Mouse (Mus musculus) heart, embryonic 12.5 days (tissue): ENCODE data around the gene Hist1h3e. TPM values are rescaled to one million over a fixed set of nuclear protein-coding genes. Genes with fewer than 3 reads are reported as not detected.
"Not testable (repeated sequence)": the region's sequence is repeated elsewhere in the genome, so short reads cannot be mapped to it uniquely, and the experiment has no call there.

Experiments used
- ATAC-seq: fragments of 200-750 bp; cut with Nextera tagmentation; 2 replicates; pipeline ENCODE4 v1.8.0; 2017; ENCODE audit warnings: moderate TSS enrichment, moderate library complexity; ENCODE audit not compliant: insufficient number of reproducible peaks, low FRiP score
- H3K27ac ChIP-seq: fragments of 300-500 bp; sonication (generic); 2 replicates; pipeline ENCODE4 v1.5.1; 2016; ENCODE audit warnings: mild to moderate bottlenecking, moderate library complexity; ENCODE audit not compliant: poor library complexity, severe bottlenecking
- H3K27me3 ChIP-seq: fragments of 300-500 bp; sonication (generic); replicated peaks from 2 replicates; pipeline ENCODE4 v1.6.1; 2016; ENCODE audit warnings: mild to moderate bottlenecking, moderate library complexity
- H3K36me3 ChIP-seq: fragments of 300-500 bp; sonication (generic); 2 replicates; pipeline ENCODE4 v1.6.1; 2016; ENCODE audit warnings: mild to moderate bottlenecking, moderate library complexity
- H3K4me1 ChIP-seq: fragments of 300-500 bp; sonication (generic); replicated peaks from 2 replicates; pipeline ENCODE4 v1.6.1; 2016; ENCODE audit warnings: mild to moderate bottlenecking
- H3K4me2 ChIP-seq: fragments of 300-500 bp; sonication (generic); 2 replicates; pipeline ENCODE4 v1.6.1; 2016; ENCODE audit warnings: mild to moderate bottlenecking, moderate library complexity
- H3K4me3 ChIP-seq: fragments of 300-500 bp; sonication (generic); 2 replicates; pipeline ENCODE4 v1.5.1; 2016; ENCODE audit warnings: mild to moderate bottlenecking
- H3K9ac ChIP-seq: fragments of 300-500 bp; sonication (generic); 2 replicates; pipeline ENCODE4 v1.6.1; 2016; ENCODE audit warnings: mild to moderate bottlenecking, moderate library complexity
- H3K9me3 ChIP-seq: fragments of 300-500 bp; sonication (generic); replicated peaks from 2 replicates; pipeline ENCODE4 v1.6.1; 2016; ENCODE audit warnings: mild to moderate bottlenecking, moderate library complexity
- WGBS: fragments of 180-500 bp; shearing (Covaris S2); methylation state at CpG from one replicate; pipeline ENCODE4 v1.1.7; 2016; 5-methylcytosine and 5-hydroxymethylcytosine counted together
- polyA plus RNA-seq: library from polyadenylated mRNA; unstranded; fragments of >200 nt; fragmentation: Nextera tagmentation; extraction: Ambion mirVana; gene quantifications from 2 replicates; pipeline ENCODE4 v1.2.1, GENCODE M21; 2016

Hist1h3e gene
- polyA plus RNA-seq, 1 experiment from 2014 or later, result 2.1 TPM

DNA sequence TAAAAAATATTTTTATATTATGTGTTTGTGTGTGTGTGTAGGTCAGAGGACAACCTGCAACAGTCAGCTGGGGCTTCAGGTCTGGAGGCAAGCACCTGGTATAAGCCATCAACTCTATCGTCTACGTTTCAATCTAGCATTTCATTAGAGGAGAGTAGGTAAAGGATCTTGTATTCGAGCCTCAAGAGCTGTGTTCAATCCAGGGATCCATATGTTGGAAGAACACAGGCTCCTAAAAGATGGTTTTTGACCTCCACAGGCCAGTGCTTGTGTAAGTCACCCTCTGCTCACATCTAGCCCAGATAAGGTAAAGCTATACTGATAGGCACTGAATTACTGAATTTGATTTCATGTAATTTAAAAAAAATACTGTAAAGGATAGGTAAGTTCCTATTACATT, 5.3 kb downstream of the Hist1h3e start:
- H3K4me2 ChIP-seq, result peak overlapping the region; percentile 34; the same call in 1 of the 2 replicates
- H3K4me3 ChIP-seq, result no peak overlapping the region
- H3K27me3 ChIP-seq, result no peaks in the 10 kb centered on the region
- no peaks in the 10 kb centered on the region for H3K36me3 ChIP-seq
- 71% methylated on average over 3 of the region's 3 CpGs for WGBS
- ATAC-seq, result no peak
- peaks cover 5% of the 10 kb centered on the region; the same call in 1 of the 2 replicates for H3K4me1 ChIP-seq
- no peak overlapping the region for H3K9ac ChIP-seq
- H3K9me3 ChIP-seq, result no peaks in the 10 kb centered on the region
- peak overlapping the region; percentile 43; the same call in 1 of the 2 replicates for H3K27ac ChIP-seq

GRCm38 (mm10) chr13:23555839-23556416, 6.2 kb downstream of the Hist1h3e start:
- Histone ChIP-seq H3K9me3 (no peaks in the 10 kb centered on the region), H3K4me3 (peak overlapping the region; percentile 71), H3K36me3 (no peaks in the 10 kb centered on the region), H3K27me3 (no peaks in the 10 kb centered on the region), H3K4me2 (peak overlapping the region; percentile 100), H3K9ac (peak overlapping the region; percentile 98), H3K27ac (peak overlapping the region; percentile 99), H3K4me1 (peaks cover 5% of the 10 kb centered on the region; the same call in 1 of the 2 replicates)
- WGBS, result under 1% methylated on average over 18 of the region's 18 CpGs
- peak; percentile 69 for ATAC-seq

DNA sequence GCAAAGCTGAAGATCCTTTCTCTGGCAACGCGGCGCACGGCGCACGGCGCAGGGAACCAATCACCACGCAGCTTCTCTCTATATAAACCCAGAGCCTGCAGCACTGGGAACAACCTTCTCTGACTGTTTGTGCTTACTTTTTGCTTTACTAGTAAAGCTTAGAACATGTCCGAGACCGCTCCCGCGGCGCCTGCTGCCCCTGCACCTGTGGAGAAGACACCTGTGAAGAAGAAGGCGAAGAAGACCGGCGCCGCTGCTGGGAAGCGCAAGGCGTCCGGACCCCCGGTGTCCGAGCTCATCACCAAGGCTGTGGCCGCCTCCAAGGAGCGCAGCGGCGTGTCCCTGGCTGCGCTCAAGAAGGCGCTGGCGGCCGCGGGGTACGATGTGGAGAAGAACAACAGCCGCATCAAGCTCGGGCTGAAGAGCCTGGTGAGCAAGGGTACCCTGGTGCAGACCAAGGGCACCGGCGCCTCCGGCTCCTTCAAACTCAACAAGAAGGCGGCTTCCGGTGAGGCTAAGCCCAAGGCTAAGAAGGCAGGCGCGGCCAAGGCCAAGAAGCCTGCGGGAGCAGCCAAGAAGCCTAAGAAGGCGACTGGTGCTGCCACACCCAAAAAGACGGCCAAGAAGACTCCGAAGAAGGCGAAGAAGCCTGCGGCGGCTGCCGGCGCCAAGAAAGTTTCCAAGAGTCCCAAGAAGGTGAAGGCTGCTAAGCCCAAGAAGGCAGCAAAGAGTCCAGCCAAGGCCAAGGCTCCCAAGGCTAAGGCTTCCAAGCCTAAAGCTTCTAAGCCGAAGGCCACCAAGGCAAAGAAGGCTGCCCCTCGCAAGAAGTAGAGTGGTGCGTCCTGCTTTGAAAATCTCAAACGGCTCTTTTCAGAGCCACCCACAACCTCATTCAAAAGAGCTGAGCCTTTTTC, 7.0 kb downstream of the Hist1h3e start:
- Histone ChIP-seq H3K4me2 (peak overlapping the region; percentile 100), H3K9ac (peak overlapping the region; percentile 98), H3K27ac (peak overlapping the region; percentile 99), H3K9me3 (no peaks in the 10 kb centered on the region), H3K4me3 (peak overlapping the region; percentile 71), H3K4me1 (peaks cover 9% of the 10 kb centered on the region), H3K27me3 (no peaks in the 10 kb centered on the region), H3K36me3 (no peaks in the 10 kb centered on the region)
- WGBS, result under 1% methylated on average over 54 of the region's 54 CpGs
- ATAC-seq, result peak; percentile 86

- Histone ChIP-seq H3K9ac (peak overlapping the region; percentile 98), H3K27ac (peak overlapping the region; percentile 99), H3K4me3 (peak overlapping the region; percentile 71), H3K4me2 (peak overlapping the region; percentile 100), H3K4me1 (peaks cover 9% of the 10 kb centered on the region), H3K36me3 (no peaks in the 10 kb centered on the region), H3K27me3 (no peaks in the 10 kb centered on the region), H3K9me3 (no peaks in the 10 kb centered on the region)
- no peak for ATAC-seq
- 25% methylated on average over 9 of the region's 9 CpGs for WGBS
Observed at GRCm38 (mm10) chr13:23554393-23554792, 7.8 kb downstream of the Hist1h3e start.

DNA sequence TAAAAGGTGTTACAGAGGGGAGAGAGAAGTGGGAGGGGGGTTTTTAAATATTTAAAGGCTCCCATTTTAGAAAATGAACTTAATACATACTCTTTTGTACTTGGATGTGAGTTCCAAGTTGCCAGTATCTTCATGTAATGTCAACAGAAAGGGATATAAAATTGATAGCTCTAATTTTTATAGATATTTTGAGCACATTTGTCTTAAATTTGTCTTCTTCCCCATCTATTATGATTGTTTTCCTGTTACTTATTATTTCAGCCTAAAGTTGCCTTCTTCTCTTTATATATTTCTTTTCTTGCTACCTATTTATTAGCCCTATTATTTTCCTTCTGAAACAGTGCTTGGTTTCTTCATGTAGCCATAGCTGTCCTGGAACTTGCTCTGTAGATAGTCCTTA, 9.2 kb downstream of the Hist1h3e start, which contains the start of gene Hist1h1d:
TSS of gene Hist1h1d (plus strand) at position 301 of the 400 bp plus-strand sequence.
- Histone ChIP-seq H3K36me3 (no peaks in the 10 kb centered on the region), H3K4me2 (peak within 1 kb of the TSS; percentile 7; the same call in 1 of the 2 replicates), H3K27ac (peak within 1 kb of the TSS; percentile 99), H3K9me3 (no peaks in the 10 kb centered on the region), H3K9ac (no peak within 1 kb of the TSS), H3K4me1 (peaks cover 9% of the 10 kb centered on the region), H3K27me3 (no peaks in the 10 kb centered on the region), H3K4me3 (no peak within 1 kb of the TSS)
- ATAC-seq, result no peak

DNA sequence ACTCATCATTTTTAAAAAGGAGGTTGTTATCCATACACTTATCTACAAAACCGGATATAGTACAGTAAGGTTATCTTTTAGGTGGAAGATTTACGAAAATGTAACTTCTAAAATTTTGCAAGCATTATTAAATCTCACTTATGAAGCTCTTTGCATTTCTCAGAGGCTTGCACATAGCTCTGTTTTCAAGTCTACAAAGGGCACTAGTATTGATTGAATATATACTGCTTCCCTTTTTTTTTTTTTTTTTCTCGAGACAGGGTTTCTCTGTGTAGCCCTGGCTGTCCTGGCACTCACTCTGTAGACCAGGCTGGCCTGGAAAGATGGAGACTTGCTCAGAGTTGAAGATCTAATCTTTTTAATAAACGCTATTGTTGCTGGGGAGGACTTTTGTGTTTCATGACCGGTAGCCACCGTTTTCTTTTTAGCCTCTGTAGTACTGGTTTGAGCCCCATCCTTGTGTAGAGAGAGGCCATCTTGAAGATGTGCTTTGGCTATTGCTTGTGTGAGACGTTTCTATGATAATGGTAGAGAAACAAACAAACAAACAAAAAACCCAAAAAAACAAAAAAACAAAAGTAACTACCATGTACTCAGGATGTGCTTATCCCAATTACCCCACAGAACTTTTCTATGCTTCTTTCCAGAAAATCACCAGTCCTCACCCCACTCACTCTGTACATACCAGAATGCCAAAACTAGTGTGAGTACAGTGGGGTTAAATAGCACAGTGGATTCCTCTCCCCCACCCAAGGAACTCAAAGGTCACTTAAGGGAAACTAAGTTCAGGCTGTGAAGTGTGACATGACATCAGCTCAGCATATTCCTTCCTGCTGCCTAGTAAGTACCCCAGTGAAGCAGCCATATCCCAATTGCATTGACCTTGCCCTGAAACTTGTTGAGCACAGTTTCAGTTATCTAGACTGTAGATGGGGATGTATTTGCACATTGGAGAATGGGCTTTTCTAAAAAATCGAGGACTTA, 9.9 kb downstream of the Hist1h3e start:
- no peaks in the 10 kb centered on the region for H3K9me3 ChIP-seq
- peak overlapping the region; percentile 77 for H3K4me2 ChIP-seq
- no peaks in the 10 kb centered on the region for H3K27me3 ChIP-seq
- ATAC-seq, result no peak
- no peaks in the 10 kb centered on the region for H3K36me3 ChIP-seq
- H3K27ac ChIP-seq, result peak overlapping the region; percentile 87
- H3K4me3 ChIP-seq, result peak overlapping the region; percentile 55; the same call in 1 of the 2 replicates
- peaks cover 9% of the 10 kb centered on the region for H3K4me1 ChIP-seq
- 56% methylated on average over 8 of the region's 8 CpGs for WGBS
- peak overlapping the region; percentile 75; the same call in 1 of the 2 replicates for H3K9ac ChIP-seq

GRCm38 (mm10) chr13:23551146-23551834, 10.9 kb downstream of the Hist1h3e start, which contains the start of gene Hist1h4f:
Gene Hist1h4f, minus strand, starts transcription at chr13:23551648.
- H3K4me2 ChIP-seq, result peak within 1 kb of the TSS; percentile 77
- H3K9me3 ChIP-seq, H3K36me3 ChIP-seq, H3K4me1 ChIP-seq, H3K27me3 ChIP-seq: not testable (repeated sequence)
- ATAC-seq, result peak; percentile 86
- under 1% methylated on average over 47 of the region's 47 CpGs for WGBS
- H3K9ac ChIP-seq, result peak within 1 kb of the TSS; percentile 75
- peak within 1 kb of the TSS; percentile 55 for H3K4me3 ChIP-seq
- H3K27ac ChIP-seq, result peak within 1 kb of the TSS; percentile 87

- H3K36me3 ChIP-seq, result no peaks in the 10 kb centered on the region
- peak overlapping the region; percentile 87 for H3K27ac ChIP-seq
- peak overlapping the region; percentile 77 for H3K4me2 ChIP-seq
- peak overlapping the region; percentile 75 for H3K9ac ChIP-seq
- no peak for ATAC-seq
- no peaks in the 10 kb centered on the region for H3K9me3 ChIP-seq
- no peaks in the 10 kb centered on the region for H3K27me3 ChIP-seq
- peak overlapping the region; percentile 55 for H3K4me3 ChIP-seq
- H3K4me1 ChIP-seq, result peaks cover 6% of the 10 kb centered on the region
- WGBS, result 6% methylated on average over 3 of the region's 3 CpGs
Observed at GRCm38 (mm10) chr13:23550761-23551145, 11.4 kb downstream of the Hist1h3e start.

DNA sequence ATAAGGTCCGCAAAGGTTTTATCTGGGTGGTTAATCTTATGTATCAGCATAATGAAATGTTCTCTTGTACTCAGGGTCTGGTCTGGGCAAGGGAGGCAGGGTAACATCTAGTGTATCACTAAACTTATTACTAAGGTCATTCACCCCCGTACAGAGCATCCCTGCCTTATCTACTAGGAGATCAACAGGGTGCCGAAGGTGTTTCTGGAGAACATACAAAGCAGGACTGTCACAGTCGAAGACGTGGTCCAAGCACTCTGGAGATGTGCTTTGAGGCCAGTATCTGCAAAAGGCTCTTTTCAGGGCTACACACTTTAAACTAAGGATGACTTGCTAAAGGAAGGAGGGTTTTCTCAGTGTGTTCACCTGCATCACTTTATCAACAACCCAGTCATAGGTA, 15.5 kb downstream of the Hist1h3e start:
- H3K4me3 ChIP-seq, result no peak overlapping the region
- no peaks in the 10 kb centered on the region for H3K36me3 ChIP-seq
- no peak overlapping the region for H3K4me2 ChIP-seq
- no peaks in the 10 kb centered on the region for H3K27me3 ChIP-seq
- H3K27ac ChIP-seq, result no peak overlapping the region
- H3K9ac ChIP-seq, result no peak overlapping the region
- H3K9me3 ChIP-seq, result no peaks in the 10 kb centered on the region
- ATAC-seq, result no peak
- H3K4me1 ChIP-seq, result peaks cover 9% of the 10 kb centered on the region
- WGBS, result 71% methylated on average over 5 of the region's 5 CpGs

GRCm38 (mm10) chr13:23544787-23545120, 17.4 kb downstream of the Hist1h3e start:
- H3K9ac ChIP-seq, result peak overlapping the region; percentile 74; the same call in 1 of the 2 replicates
- peak overlapping the region; percentile 58 for H3K4me2 ChIP-seq

More at GRCm38 (mm10) chr13:23544787-23545120, 17.4 kb downstream of the Hist1h3e start:
- H3K4me1 ChIP-seq, H3K9me3 ChIP-seq, H3K36me3 ChIP-seq, H3K27me3 ChIP-seq: not testable (repeated sequence)
- Histone ChIP-seq H3K4me3 (peak overlapping the region; percentile 57), H3K27ac (peak overlapping the region; percentile 94)
- peak; percentile 42 for ATAC-seq
- under 1% methylated on average over 12 of the region's 14 CpGs for WGBS
